Mouse (Mus musculus) liver, embryonic 14.5 days (tissue): ENCODE measurements at regions not wholly inside any gene's neighbourhood (a gene's known extent, or its start where the extent isn't known, plus 50 kb on each side); places are given as distances from the start of the nearest gene placed in this dataset.

Experiments
- CTCF ChIP-seq: IDR thresholded peaks from 2 replicates; pipeline ENCODE4 v1.5.1; 2016; ENCODE audit warnings: antibody characterized with exemption, low read depth, control low read depth
- EP300 ChIP-seq: IDR thresholded peaks from 2 replicates; pipeline ENCODE4 v1.6.1; 2016; ENCODE audit warnings: antibody characterized with exemption, low read depth

- no peak for TF ChIP-seq CTCF
- no peak for TF ChIP-seq EP300
Observed at GRCm38 (mm10) chr3:131913534-131913933, 171.6 kb upstream of the Dkk2 start.
